Mouse (Mus musculus): ENCODE measurements around the gene Tmem184b. TPM values are rescaled to one million over a fixed set of nuclear protein-coding genes. Genes with fewer than 3 reads are reported as not detected.

Tmem184b gene
- polyA plus RNA-seq, 2 experiments: 67.9 to 121 TPM

GRCm38 (mm10) chr15:79429994-79430393 lies 26.6 kb upstream of the Tmem184b start:
- ATAC-seq (ENCODE audit: low FRiP score, low read depth) (no peak), DNase-seq (ENCODE audit: low spot score) (no peak)
- Histone ChIP-seq H3K9ac (ENCODE audit: low read depth, low read length, severe bottlenecking) (no peak overlapping the region), H3K27ac (replicated peaks; ENCODE audit: low read depth, low read length) (no peak overlapping the region), H3K4me2 (replicated peaks; ENCODE audit: low read depth, low read length, severe bottlenecking) (no peak overlapping the region), H3K36me3 (ENCODE audit: control insufficient read depth, insufficient read depth, low read length) (peaks cover 93% of the 10 kb centered on the region), H3K27me3 (ENCODE audit: control insufficient read depth, insufficient read depth, low read length) (no peaks in the 10 kb centered on the region), H3K4me1 (ENCODE audit: control insufficient read depth, insufficient read depth, low read length) (no peaks in the 10 kb centered on the region), H3K4me3 (replicated peaks; ENCODE audit: low read length) (no peak overlapping the region), H3K9me3 (ENCODE audit: control insufficient read depth, low read length) (no peaks in the 10 kb centered on the region)
- WGBS: 80% methylated on average over 6 of the region's 9 CpGs
- TF ChIP-seq POLR2A (IDR thresholded peaks at IDR 0.05; ENCODE audit: borderline replicate concordance, extremely low read depth, insufficient read depth, insufficient read length): no peak

- H3K4me3 ChIP-seq (replicated peaks; ENCODE audit: low read length): no peak overlapping the region
- no peak overlapping the region for H3K27ac ChIP-seq (replicated peaks; ENCODE audit: low read depth, low read length)
- no peak overlapping the region for H3K4me2 ChIP-seq (replicated peaks; ENCODE audit: low read depth, low read length, severe bottlenecking)
- H3K9me3 ChIP-seq (ENCODE audit: control insufficient read depth, low read length): no peaks in the 10 kb centered on the region
- H3K27me3 ChIP-seq (ENCODE audit: control insufficient read depth, insufficient read depth, low read length): no peaks in the 10 kb centered on the region
- 94% methylated on average over 12 of the region's 12 CpGs for WGBS
- peaks cover 93% of the 10 kb centered on the region for H3K36me3 ChIP-seq (ENCODE audit: control insufficient read depth, insufficient read depth, low read length)
- no peak for ATAC-seq (ENCODE audit: low FRiP score, low read depth)
- no peak for TF ChIP-seq POLR2A (IDR thresholded peaks at IDR 0.05; ENCODE audit: borderline replicate concordance, extremely low read depth, insufficient read depth, insufficient read length)
- no peak overlapping the region for H3K9ac ChIP-seq (ENCODE audit: low read depth, low read length, severe bottlenecking)
- no peaks in the 10 kb centered on the region for H3K4me1 ChIP-seq (ENCODE audit: control insufficient read depth, insufficient read depth, low read length)
- DNase-seq (ENCODE audit: low spot score): no peak
Observed at GRCm38 (mm10) chr15:79429527-79429926, 26.2 kb upstream of the Tmem184b start.

- no peak overlapping the region for H3K27ac ChIP-seq (replicated peaks; ENCODE audit: low read depth, low read length)
- peaks cover 96% of the 10 kb centered on the region for H3K36me3 ChIP-seq (ENCODE audit: control insufficient read depth, insufficient read depth, low read length)
- H3K4me2 ChIP-seq (replicated peaks; ENCODE audit: low read depth, low read length, severe bottlenecking): no peak overlapping the region
- H3K9me3 ChIP-seq (ENCODE audit: control insufficient read depth, low read length): no peaks in the 10 kb centered on the region
- H3K4me1 ChIP-seq (ENCODE audit: control insufficient read depth, insufficient read depth, low read length): no peaks in the 10 kb centered on the region
- H3K4me3 ChIP-seq (replicated peaks; ENCODE audit: low read length): no peak overlapping the region
- no peak for DNase-seq (ENCODE audit: low spot score)
- WGBS: 73% methylated on average over 4 of the region's 4 CpGs
- no peaks in the 10 kb centered on the region for H3K27me3 ChIP-seq (ENCODE audit: control insufficient read depth, insufficient read depth, low read length)
- no peak for ATAC-seq (ENCODE audit: low FRiP score, low read depth)
- no peak overlapping the region for H3K9ac ChIP-seq (ENCODE audit: low read depth, low read length, severe bottlenecking)
- no peak for TF ChIP-seq POLR2A (IDR thresholded peaks at IDR 0.05; ENCODE audit: borderline replicate concordance, extremely low read depth, insufficient read depth, insufficient read length)
Observed at GRCm38 (mm10) chr15:79428616-79429015, 25.2 kb upstream of the Tmem184b start.

GRCm38 (mm10) chr15:79427516-79427915 lies 24.1 kb upstream of the Tmem184b start:
- DNase-seq (ENCODE audit: low spot score) (no peak), ATAC-seq (ENCODE audit: low FRiP score, low read depth) (no peak)
- Histone ChIP-seq H3K9me3 (ENCODE audit: control insufficient read depth, low read length) (no peaks in the 10 kb centered on the region), H3K4me2 (replicated peaks; ENCODE audit: low read depth, low read length, severe bottlenecking) (no peak overlapping the region), H3K4me3 (replicated peaks; ENCODE audit: low read length) (no peak overlapping the region), H3K36me3 (ENCODE audit: control insufficient read depth, insufficient read depth, low read length) (peaks cover 98% of the 10 kb centered on the region), H3K27ac (replicated peaks; ENCODE audit: low read depth, low read length) (no peak overlapping the region), H3K27me3 (ENCODE audit: control insufficient read depth, insufficient read depth, low read length) (no peaks in the 10 kb centered on the region), H3K4me1 (ENCODE audit: control insufficient read depth, insufficient read depth, low read length) (no peaks in the 10 kb centered on the region), H3K9ac (ENCODE audit: low read depth, low read length, severe bottlenecking) (no peak overlapping the region)
- 87% methylated on average over 6 of the region's 6 CpGs for WGBS
- TF ChIP-seq POLR2A (IDR thresholded peaks at IDR 0.05; ENCODE audit: borderline replicate concordance, extremely low read depth, insufficient read depth, insufficient read length): no peak

- DNase-seq (ENCODE audit: low spot score) (peak; percentile 38), ATAC-seq (ENCODE audit: low FRiP score, low read depth) (no peak)
- Histone ChIP-seq H3K27ac (replicated peaks; ENCODE audit: low read depth, low read length) (no peak overlapping the region), H3K9ac (ENCODE audit: low read depth, low read length, severe bottlenecking) (no peak overlapping the region), H3K27me3 (ENCODE audit: control insufficient read depth, insufficient read depth, low read length) (no peaks in the 10 kb centered on the region), H3K4me1 (ENCODE audit: control insufficient read depth, insufficient read depth, low read length) (no peaks in the 10 kb centered on the region), H3K36me3 (ENCODE audit: control insufficient read depth, insufficient read depth, low read length) (peaks cover 99% of the 10 kb centered on the region), H3K4me2 (replicated peaks; ENCODE audit: low read depth, low read length, severe bottlenecking) (no peak overlapping the region), H3K9me3 (ENCODE audit: control insufficient read depth, low read length) (no peaks in the 10 kb centered on the region), H3K4me3 (replicated peaks; ENCODE audit: low read length) (no peak overlapping the region)
- 70% methylated on average over 11 of the region's 11 CpGs for WGBS
- no peak for TF ChIP-seq POLR2A (IDR thresholded peaks at IDR 0.05; ENCODE audit: borderline replicate concordance, extremely low read depth, insufficient read depth, insufficient read length)
Observed at GRCm38 (mm10) chr15:79425516-79425915, 22.1 kb upstream of the Tmem184b start.

- Histone ChIP-seq H3K36me3 (ENCODE audit: control insufficient read depth, insufficient read depth, low read length) (peaks cover 99% of the 10 kb centered on the region), H3K4me1 (ENCODE audit: control insufficient read depth, insufficient read depth, low read length) (no peaks in the 10 kb centered on the region), H3K27ac (replicated peaks; ENCODE audit: low read depth, low read length) (no peak overlapping the region), H3K9ac (ENCODE audit: low read depth, low read length, severe bottlenecking) (no peak overlapping the region), H3K4me2 (replicated peaks; ENCODE audit: low read depth, low read length, severe bottlenecking) (no peak overlapping the region), H3K9me3 (ENCODE audit: control insufficient read depth, low read length) (no peaks in the 10 kb centered on the region), H3K4me3 (replicated peaks; ENCODE audit: low read length) (no peak overlapping the region), H3K27me3 (ENCODE audit: control insufficient read depth, insufficient read depth, low read length) (no peaks in the 10 kb centered on the region)
- ATAC-seq (ENCODE audit: low FRiP score, low read depth) (no peak), DNase-seq (ENCODE audit: low spot score) (no peak)
- no peak for TF ChIP-seq POLR2A (IDR thresholded peaks at IDR 0.05; ENCODE audit: borderline replicate concordance, extremely low read depth, insufficient read depth, insufficient read length)
- 92% methylated on average over 17 of the region's 17 CpGs for WGBS
Observed at GRCm38 (mm10) chr15:79424602-79425001, 21.2 kb upstream of the Tmem184b start.
